Mouse (Mus musculus) intestine, embryonic 14.5 days (tissue): ENCODE measurements around the gene Tenm1. TPM values are rescaled to one million over a fixed set of nuclear protein-coding genes. Genes with fewer than 3 reads are reported as not detected.

Experiments
- ATAC-seq: fragments of 200-750 bp; cut with Nextera tagmentation; replicated peaks from 2 replicates; pipeline ENCODE4 v1.8.0; 2017; ENCODE audit warnings: low read depth, moderate number of reproducible peaks, moderate TSS enrichment, moderate library complexity; ENCODE audit not compliant: low FRiP score, low TSS enrichment
- DNase-seq: peaks from one replicate; pipeline ENCODE4 v3.0.0-alpha.2; 2018; ENCODE audit warnings: low spot score
- H3K27ac ChIP-seq: fragments of 300-500 bp; sonication (generic); 2 replicates; pipeline ENCODE4 v1.5.1; 2014; ENCODE audit warnings: low read depth, mild to moderate bottlenecking, control low read depth
- H3K27me3 ChIP-seq: fragments of 300-500 bp; sonication (generic); replicated peaks from 2 replicates; pipeline ENCODE4 v1.6.1; 2014; ENCODE audit warnings: low read length, control low read depth; ENCODE audit not compliant: control insufficient read depth, insufficient read depth
- H3K36me3 ChIP-seq: fragments of 300-500 bp; sonication (generic); 2 replicates; pipeline ENCODE4 v1.6.1; 2014; ENCODE audit warnings: low read length, control low read depth; ENCODE audit not compliant: control insufficient read depth, insufficient read depth
- H3K4me1 ChIP-seq: fragments of 300-500 bp; sonication (generic); replicated peaks from 2 replicates; pipeline ENCODE4 v1.6.1; 2014; ENCODE audit warnings: low read length, control low read depth, mixed read lengths; ENCODE audit not compliant: control insufficient read depth, insufficient read depth
- H3K4me2 ChIP-seq: fragments of 300-500 bp; sonication (generic); 2 replicates; pipeline ENCODE4 v1.6.1; 2014; ENCODE audit warnings: low read length
- H3K4me3 ChIP-seq: fragments of 300-500 bp; sonication (generic); 2 replicates; pipeline ENCODE4 v1.5.1; 2014; ENCODE audit warnings: low read depth, low read length, control low read depth, mixed read lengths
- H3K9ac ChIP-seq: fragments of 300-500 bp; sonication (generic); 2 replicates; pipeline ENCODE4 v1.6.1; 2014; ENCODE audit warnings: mild to moderate bottlenecking, low read length
- H3K9me3 ChIP-seq: fragments of 300-500 bp; sonication (generic); 2 replicates; pipeline ENCODE4 v1.6.1; 2016; ENCODE audit warnings: low read length, control low read depth; ENCODE audit not compliant: control insufficient read depth
- WGBS: fragments of 180-500 bp; shearing (Covaris S2); extraction: QIAGEN DNeasy Blood & Tissue Kit; methylation state at CpG from one replicate; pipeline ENCODE4 v1.1.7; 2014; 5-methylcytosine and 5-hydroxymethylcytosine counted together
- polyA plus RNA-seq: library from polyadenylated mRNA; unstranded; fragments of >200 nt; fragmentation: Nextera tagmentation; extraction: Ambion mirVana; gene quantifications from 2 replicates; pipeline ENCODE4 v1.2.1, GENCODE M21; 2014

Tenm1 gene
- polyA plus RNA-seq, 1 experiment from 2014 or later: 1.1 TPM

GRCm38 (mm10) chrX:42647131-42647530 is 781.8 kb downstream of the Tenm1 start:
- DNase-seq (no peak), ATAC-seq (no peak)
- H3K4me1 ChIP-seq: no peaks in the 10 kb centered on the region
- H3K27me3 ChIP-seq: no peaks in the 10 kb centered on the region
- H3K9me3 ChIP-seq: no peaks in the 10 kb centered on the region
- 67% methylated on average over 3 of the region's 3 CpGs for WGBS
- no peaks in the 10 kb centered on the region for H3K36me3 ChIP-seq
- H3K4me3 ChIP-seq: no peak overlapping the region
- H3K27ac ChIP-seq: no peak overlapping the region
- H3K9ac ChIP-seq: no peak overlapping the region
- no peak overlapping the region for H3K4me2 ChIP-seq

- Histone ChIP-seq H3K27ac (no peak overlapping the region), H3K27me3 (no peaks in the 10 kb centered on the region), H3K4me3 (no peak overlapping the region), H3K4me2 (no peak overlapping the region), H3K9me3 (no peaks in the 10 kb centered on the region), H3K4me1 (no peaks in the 10 kb centered on the region), H3K9ac (no peak overlapping the region), H3K36me3 (no peaks in the 10 kb centered on the region)
- DNase-seq (no peak), ATAC-seq (no peak)
- 55% methylated on average over 2 of the region's 2 CpGs for WGBS
Measured at GRCm38 (mm10) chrX:42580521-42580920, 848.4 kb downstream of the Tenm1 start.

GRCm38 (mm10) chrX:42558683-42559082 is 870.2 kb downstream of the Tenm1 start:
- Histone ChIP-seq H3K27me3 (no peaks in the 10 kb centered on the region), H3K4me3 (no peak overlapping the region), H3K36me3 (no peaks in the 10 kb centered on the region), H3K4me2 (no peak overlapping the region), H3K9ac (no peak overlapping the region), H3K27ac (no peak overlapping the region), H3K9me3 (no peaks in the 10 kb centered on the region), H3K4me1 (no peaks in the 10 kb centered on the region)
- ATAC-seq: no peak
- DNase-seq: no peak
- 74% methylated on average over 4 of the region's 4 CpGs for WGBS

GRCm38 (mm10) chrX:42557284-42557683 is 871.6 kb downstream of the Tenm1 start:
- 20% methylated on average over 7 of the region's 7 CpGs for WGBS
- Histone ChIP-seq H3K9ac (no peak overlapping the region), H3K27me3 (no peaks in the 10 kb centered on the region), H3K9me3 (no peaks in the 10 kb centered on the region), H3K4me2 (no peak overlapping the region), H3K27ac (no peak overlapping the region), H3K36me3 (no peaks in the 10 kb centered on the region), H3K4me1 (no peaks in the 10 kb centered on the region), H3K4me3 (no peak overlapping the region)
- ATAC-seq (no peak), DNase-seq (peak; percentile 55)

GRCm38 (mm10) chrX:42548513-42548912 is 880.4 kb downstream of the Tenm1 start:
- H3K4me2 ChIP-seq: no peak overlapping the region
- H3K4me3 ChIP-seq: no peak overlapping the region
- ATAC-seq (no peak), DNase-seq (no peak)
- H3K27me3 ChIP-seq: no peaks in the 10 kb centered on the region
- H3K4me1 ChIP-seq: no peaks in the 10 kb centered on the region
- H3K27ac ChIP-seq: no peak overlapping the region
- 63% methylated on average over 4 of the region's 4 CpGs for WGBS
- no peaks in the 10 kb centered on the region for H3K9me3 ChIP-seq
- no peak overlapping the region for H3K9ac ChIP-seq
- H3K36me3 ChIP-seq: no peaks in the 10 kb centered on the region

GRCm38 (mm10) chrX:42545076-42545475 is 883.9 kb downstream of the Tenm1 start:
- no peaks in the 10 kb centered on the region for H3K4me1 ChIP-seq
- no peak for DNase-seq
- WGBS: 96% methylated on average over 1 of the region's 1 CpGs

GRCm38 (mm10) chrX:42540756-42541053 is 888.2 kb downstream of the Tenm1 start:
- Histone ChIP-seq H3K9me3 (no peaks in the 10 kb centered on the region), H3K9ac (no peak overlapping the region), H3K4me1 (no peaks in the 10 kb centered on the region), H3K27me3 (no peaks in the 10 kb centered on the region), H3K27ac (no peak overlapping the region), H3K4me2 (peak overlapping the region; percentile 21; the same call in 1 of the 2 replicates), H3K4me3 (peak overlapping the region; percentile 8; the same call in 1 of the 2 replicates), H3K36me3 (no peaks in the 10 kb centered on the region)
- 32% methylated on average over 5 of the region's 5 CpGs for WGBS
- DNase-seq (peak; percentile 66), ATAC-seq (no peak)

More at GRCm38 (mm10) chrX:42545076-42545475, 883.9 kb downstream of the Tenm1 start:
- ATAC-seq: no peak
- Histone ChIP-seq H3K27me3 (no peaks in the 10 kb centered on the region), H3K27ac (no peak overlapping the region), H3K4me2 (no peak overlapping the region), H3K36me3 (no peaks in the 10 kb centered on the region), H3K9me3 (no peaks in the 10 kb centered on the region), H3K4me3 (no peak overlapping the region), H3K9ac (no peak overlapping the region)

- WGBS: 43% methylated on average over 3 of the region's 3 CpGs
- ATAC-seq (no peak), DNase-seq (no peak)
- Histone ChIP-seq H3K4me2 (peak overlapping the region; percentile 21; the same call in 1 of the 2 replicates), H3K9ac (no peak overlapping the region), H3K4me1 (no peaks in the 10 kb centered on the region), H3K4me3 (peak overlapping the region; percentile 8; the same call in 1 of the 2 replicates), H3K27me3 (no peaks in the 10 kb centered on the region), H3K27ac (no peak overlapping the region), H3K9me3 (no peaks in the 10 kb centered on the region), H3K36me3 (no peaks in the 10 kb centered on the region)
Measured at GRCm38 (mm10) chrX:42540030-42540755, 888.7 kb downstream of the Tenm1 start.

- ATAC-seq (no peak), DNase-seq (no peak)
- Histone ChIP-seq H3K4me2 (no peak overlapping the region), H3K27ac (no peak overlapping the region), H3K27me3 (no peaks in the 10 kb centered on the region), H3K9ac (no peak overlapping the region), H3K4me1 (no peaks in the 10 kb centered on the region), H3K36me3 (no peaks in the 10 kb centered on the region), H3K4me3 (no peak overlapping the region), H3K9me3 (no peaks in the 10 kb centered on the region)
- WGBS: 73% methylated on average over 4 of the region's 4 CpGs
Measured at GRCm38 (mm10) chrX:42530703-42531102, 898.2 kb downstream of the Tenm1 start.
